Mouse (Mus musculus) kidney, postnatal 10 days (tissue): ENCODE results near the gene Zbtb7b.
A peak's percentile ranks its signal among the peaks of the same experiment; 100 is the strongest.
"Not testable (repeated sequence)": the region's sequence is repeated elsewhere in the genome, so short reads cannot be mapped to it uniquely, and the experiment has no call there.

Source experiments
- DNase-seq: peaks from one replicate; pipeline ENCODE4 v3.0.0; 2021; ENCODE audit warnings: mixed read lengths

Gene Zbtb7b

DNA sequence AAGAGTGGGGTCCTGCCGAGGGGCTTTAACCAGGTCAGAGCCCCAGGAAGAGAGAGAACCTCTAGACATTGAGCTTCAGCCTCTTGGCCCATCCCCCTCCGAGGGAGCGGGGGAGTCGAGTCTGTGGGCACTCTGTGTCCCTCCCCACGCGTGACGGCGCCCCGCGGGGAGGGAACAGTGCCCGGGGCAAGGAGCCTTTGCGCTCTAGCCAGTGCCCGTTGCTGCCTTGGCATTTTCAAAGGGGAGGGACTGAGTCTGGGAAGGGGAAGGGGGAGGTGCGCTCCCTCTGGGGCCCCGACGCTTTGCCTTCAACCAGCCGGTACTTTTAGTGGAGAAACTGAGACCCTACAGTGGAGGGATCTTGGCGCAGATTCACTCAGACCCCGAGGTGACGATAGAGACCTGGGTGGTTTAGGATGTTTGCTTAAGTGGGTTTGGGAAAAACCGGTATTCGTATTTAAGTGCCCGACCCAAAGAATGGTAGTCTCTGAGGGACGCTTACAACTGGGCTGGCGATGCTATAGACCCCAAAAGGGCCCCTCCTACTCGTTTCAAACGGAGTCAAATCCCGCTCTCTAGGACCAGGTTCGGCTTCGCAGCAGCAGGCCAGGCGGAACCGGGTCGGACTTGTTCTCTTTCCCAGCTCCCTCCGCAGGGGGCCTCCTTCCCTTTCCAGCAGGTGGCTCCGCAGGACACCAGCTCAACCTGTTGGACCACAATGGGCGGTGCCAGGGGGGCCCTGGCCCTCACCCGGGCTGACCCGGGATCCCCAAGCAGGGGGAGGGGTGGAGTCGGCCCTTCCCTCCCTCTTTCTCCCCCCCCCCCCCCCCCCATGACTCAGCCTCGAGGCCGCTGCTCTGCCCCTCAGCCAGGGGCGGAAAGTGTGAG, at the start of gene Zbtb7b:
Gene Zbtb7b, minus strand, starts transcription at position 771 of the 888 bp plus-strand sequence.
- DNase-seq, result peak; percentile 90

DNA sequence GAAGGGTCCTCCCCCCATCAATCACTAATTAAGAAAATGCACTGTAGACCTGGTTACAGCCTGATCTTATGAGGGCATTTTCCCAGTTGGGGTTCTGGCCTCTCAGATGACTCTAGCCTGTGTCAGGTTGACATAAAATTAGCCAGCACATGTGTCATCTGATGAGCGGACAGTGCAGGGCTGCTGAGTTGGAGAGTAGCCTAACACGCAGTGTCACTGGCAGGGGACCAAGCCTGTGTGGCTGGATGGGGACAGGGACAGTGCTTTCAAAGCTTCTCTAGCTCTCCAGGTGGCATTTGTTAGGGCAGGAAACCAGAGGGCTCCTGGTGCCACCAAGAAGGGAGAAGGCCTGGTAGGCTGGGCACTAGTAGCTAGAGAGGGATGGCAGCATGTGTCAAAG, 46.1 kb upstream of the Zbtb7b start:
- DNase-seq, result no peak

DNA sequence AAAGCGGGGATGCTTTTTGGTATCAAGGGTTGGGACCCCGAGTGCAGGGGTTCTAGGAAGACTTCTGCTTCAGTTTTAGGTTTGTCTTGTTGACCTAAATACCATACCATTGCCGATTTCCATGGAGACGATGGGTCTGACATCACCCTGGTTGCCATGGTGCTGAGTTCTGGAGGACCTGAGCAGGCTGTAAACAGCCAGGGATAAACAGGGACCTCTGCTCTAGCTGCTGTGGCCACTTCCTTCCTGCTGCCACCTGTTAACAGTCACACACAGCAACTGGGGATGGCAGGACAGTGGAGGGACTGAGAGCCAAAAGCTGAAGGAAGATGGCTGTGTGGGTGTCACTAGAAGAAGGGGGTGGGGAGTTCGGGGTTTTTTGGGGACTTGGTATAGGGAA, 42.7 kb upstream of the Zbtb7b start:
- DNase-seq, result peak; percentile 54

DNA sequence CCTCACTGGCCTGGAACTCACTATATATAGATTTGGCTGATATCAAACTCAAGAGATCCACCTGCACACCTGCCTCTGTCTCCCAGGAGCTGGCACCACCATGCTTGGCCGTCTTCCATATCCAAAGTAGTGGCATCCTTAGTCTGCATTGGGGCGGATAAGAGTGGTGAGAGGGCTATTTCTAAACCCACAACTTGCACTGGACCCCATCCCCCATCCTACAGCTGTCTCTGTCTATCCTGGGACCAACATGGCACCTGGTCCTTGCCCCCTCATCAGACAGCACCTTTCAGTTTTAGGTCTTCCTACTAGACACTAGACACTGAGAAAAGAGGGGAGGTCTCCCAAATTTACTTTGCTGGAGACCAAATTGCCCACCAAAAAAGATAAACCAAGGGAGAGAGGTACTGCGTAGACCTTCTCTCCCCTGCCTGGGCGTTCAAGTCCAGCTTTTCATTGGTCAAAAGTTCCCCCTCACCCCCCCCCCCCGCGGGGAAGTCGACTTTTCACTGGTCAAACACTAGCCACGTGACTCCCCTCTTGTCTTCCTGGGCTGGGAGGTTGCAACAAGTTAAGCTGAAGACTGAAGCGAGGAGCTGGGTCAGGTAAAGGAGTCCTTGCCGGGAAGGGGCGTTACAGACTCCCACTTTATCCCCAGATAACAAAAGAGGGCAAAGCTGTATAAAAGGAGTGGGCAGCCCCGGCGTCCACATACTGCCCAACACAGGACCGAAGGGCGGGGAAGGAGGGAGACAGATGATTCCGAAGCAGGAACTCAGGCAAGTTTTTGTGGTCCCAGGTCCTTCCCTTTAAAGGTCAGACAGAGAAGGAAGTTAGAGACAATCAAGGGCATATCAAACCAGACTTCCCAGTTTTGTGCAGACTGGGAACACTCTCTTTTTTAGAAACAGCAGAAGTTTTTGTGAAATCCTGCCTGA, 41.9 kb upstream of the Zbtb7b start, which contains the start of gene Pbxip1:
Gene Pbxip1, plus strand, starts transcription at position 531 of the 938 bp plus-strand sequence.
- DNase-seq, result peak; percentile 82

DNA sequence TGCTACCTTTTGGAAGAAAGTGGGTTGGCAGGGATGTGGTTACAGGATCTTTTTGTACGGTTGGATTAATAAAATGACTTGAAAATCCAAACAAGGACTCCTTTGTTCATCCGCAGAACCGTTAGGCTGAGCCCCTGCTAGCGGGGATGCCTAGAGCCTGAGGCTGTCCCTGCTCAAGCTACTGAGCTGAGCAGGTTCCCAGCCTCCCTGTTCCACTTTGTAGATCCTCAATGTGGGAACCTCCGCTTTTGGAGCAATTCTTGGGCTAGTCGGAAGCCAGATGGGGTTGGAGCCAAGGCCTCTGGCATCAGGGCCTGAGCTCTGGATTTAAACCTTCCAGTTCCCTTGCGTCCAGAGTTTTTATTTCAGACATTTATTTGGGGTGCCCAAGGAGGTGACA, 40.5 kb upstream of the Zbtb7b start:
- DNase-seq, result no peak

DNA sequence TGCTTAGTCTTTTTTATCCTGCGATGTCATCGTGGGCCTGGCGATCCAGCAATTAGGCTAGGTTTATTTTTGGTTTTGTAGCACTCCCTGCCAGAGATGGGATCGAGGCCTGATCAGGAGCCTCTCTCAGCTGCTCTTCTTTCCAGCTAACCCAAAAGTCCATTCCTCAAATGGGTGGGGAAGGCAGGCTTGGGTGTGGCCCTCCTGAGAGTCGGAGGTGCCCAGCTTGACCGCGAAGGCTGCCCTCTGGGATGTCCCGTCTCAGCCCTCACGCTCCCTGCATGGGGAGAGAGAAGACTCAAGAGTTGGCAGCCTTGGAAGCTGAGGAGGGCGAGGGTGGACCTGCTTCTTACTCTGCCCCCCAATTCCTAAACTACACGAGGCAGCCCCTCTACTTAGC, 40.0 kb upstream of the Zbtb7b start:
- no peak for DNase-seq

DNA sequence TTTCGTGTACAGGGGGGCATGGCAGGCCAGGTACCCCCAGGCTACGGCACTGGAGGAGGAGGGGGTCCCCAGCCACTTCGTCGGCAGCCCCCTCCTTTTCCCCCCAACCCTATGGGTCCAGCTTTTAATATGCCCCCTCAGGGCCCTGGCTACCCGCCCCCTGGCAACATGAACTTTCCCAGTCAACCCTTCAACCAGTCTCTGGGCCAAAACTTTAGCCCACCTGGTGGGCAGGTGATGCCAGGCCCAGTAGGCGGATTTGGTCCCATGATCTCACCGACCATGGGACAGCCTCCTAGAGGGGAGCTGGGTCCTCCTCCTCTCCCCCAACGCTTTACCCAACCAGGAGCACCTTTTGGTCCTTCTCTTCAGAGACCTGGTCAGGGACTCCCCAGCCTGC, 38.0 kb upstream of the Zbtb7b start:
- no peak for DNase-seq

DNA sequence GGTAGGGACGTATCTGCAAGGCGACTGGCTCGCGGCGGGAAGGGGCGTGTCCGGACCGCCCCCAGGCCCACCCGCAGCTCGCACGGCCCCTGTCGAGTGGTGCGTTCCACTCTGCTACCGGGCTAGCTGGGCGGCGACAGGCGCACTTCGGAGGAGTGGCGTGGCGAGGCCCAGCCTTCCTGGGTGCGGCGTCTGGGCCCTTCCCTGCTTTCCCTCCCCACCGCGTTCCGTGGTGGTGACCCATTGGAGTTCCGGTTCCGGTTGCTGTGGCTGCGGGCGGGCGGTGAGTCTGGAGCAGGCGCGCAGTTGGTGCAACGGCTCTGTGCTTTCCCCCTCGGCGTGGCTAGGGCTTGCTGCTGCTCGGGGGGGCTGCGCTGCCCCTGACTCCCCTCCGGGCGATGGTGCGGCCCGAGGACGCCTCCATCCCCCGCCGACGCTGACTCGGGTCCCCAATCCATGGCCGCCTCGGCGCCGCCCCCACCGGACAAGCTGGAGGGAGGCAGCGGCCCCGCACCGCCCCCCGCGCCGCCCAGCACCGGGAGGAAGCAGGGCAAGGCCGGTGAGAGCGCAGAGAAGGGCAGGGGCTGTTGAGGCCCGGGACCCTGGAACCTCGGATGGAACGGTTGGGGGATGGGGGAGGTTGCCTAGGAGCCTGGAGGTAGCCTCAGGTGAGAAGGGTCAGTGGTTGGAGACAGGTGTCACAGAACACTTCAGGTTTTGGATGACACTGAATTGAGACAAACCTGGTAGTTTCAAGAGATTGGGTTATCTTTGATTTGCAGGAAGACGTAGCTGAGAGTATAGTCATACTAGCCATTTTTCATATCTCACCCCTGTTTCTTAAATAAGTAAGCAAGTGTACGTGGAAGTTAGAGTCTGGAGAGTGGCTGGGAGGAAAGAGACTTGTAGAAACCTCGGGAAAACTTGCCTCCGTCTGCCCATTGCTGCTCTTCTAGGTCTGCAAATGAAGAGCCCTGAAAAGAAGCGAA, 35.9 kb upstream of the Zbtb7b start, which contains the start of gene Pygo2:
Gene Pygo2, plus strand, starts transcription at position 44 of the 989 bp plus-strand sequence.
- DNase-seq, result peak; percentile 97

DNA sequence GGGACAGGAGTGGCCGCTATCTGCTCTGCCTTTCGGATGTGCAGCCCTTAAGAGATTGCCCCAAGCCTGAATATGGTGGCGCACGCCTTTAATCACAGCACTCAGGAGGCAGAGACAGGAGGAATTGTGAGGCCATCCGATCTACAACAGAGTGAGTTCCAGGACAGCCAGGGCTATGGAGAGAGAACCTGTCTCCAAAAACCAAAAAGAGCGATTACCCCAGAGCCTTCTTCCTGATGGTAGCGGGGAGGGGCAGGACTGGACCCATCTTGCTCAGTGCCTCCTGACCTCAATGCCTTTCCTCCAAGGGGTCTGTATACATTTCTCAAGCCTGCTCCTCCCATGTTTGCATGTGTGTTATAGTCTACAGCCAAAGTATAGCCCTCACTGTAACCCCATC, 34.4 kb upstream of the Zbtb7b start:
- not testable (repeated sequence) for DNase-seq

DNA sequence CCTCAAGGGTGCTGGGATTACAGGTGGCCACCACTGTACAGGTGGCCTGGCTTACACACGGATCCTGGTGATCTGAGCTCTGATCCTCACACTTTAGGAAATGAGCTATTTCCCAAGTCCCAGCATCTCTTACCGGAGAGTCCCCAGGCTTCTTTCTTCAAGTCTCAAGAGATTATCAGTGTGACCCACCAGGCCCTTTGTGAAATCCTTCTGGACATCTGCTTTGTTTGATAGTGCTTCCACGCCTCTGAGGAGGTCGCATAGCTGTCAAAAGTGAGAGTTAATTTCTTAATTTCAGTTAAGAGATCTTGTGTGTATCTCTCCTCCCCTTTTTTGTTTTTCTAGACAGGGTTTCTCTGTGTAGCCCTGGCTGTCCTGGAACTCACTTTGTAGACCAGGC, 31.3 kb upstream of the Zbtb7b start:
- DNase-seq, result no peak

DNA sequence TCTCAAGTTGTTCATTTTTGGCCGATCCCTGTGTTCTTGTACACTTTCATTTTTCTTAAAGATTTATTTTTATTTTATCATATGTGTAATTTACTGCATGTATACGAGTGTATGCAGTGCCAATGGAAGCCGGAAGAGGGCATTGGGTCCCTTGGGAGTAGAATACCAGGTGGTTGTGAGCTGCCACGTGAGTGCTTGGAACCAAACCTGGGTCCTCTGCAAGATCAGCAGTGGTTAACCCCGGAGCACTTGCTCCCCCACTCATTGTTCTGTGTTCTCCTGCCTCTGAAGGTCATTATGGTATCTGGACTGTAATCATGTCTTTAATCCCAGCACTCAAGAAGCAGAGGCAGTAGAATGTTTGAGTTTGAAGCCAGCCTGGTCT, 30.6 kb upstream of the Zbtb7b start:
- no peak for DNase-seq

DNA sequence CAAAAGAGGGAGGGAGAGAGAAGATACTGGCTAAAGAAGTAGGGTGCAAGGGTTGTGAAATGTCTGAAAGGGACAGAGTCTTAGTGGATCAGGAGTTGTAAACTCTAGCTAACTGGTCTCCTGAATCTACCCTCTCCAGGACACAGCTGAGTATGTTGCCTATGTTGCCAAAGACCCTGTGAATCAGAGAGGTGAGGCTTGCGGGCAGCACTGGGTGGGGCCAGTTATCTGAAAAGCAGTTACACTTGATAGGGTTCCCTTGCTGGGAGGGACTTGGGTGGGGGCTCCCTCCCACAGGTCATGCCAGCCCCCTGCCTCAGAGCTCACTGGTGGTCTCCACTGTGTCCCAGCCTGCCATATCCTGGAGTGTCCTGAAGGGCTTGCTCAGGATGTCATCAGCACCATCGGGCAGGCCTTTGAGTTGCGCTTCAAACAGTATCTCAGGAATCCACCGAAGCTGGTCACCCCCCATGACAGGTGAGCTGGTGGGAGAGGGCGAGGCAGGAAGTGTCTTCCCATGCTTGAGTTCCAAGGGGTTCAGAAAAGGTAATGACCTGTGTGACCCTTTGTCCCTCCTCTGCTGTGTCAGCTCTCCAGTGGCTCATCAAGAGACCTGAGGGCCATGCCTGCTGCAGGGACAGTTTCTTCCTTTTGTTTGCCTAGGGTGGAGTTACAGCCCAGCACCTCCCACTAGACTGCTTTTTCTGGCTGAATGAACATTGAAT, 30.0 kb upstream of the Zbtb7b start:
- no peak for DNase-seq

DNA sequence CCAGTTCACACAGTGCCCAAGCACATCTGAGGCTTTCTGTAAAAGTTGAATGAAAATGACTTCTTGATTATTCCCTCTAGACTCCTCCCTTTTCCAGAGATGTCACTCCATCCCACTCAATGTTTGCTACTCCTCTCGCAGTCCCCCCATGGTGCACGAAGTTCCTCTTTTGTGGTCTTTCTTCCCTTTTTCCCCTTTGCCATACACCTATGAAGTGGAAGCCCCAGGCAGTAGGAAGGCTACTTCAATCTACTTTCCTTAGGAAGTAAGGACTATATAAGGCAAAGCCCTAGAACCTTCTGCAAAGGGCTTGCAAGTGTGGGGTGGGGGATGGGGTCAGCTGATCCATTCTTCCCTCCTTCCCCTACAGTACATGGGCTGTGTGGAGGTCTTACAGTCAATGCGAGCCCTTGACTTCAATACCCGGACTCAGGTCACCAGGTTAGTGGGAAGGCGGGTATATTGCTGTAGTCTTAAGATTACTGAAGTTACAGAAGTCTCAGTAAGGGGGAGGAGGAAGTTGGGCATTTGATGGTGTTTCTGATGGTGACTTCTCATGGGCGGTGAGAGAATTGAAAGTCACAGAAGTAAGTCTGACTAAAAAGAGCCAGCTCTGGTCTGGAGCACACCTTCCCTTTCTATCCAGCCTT, 28.1 kb upstream of the Zbtb7b start:
- no peak for DNase-seq

DNA sequence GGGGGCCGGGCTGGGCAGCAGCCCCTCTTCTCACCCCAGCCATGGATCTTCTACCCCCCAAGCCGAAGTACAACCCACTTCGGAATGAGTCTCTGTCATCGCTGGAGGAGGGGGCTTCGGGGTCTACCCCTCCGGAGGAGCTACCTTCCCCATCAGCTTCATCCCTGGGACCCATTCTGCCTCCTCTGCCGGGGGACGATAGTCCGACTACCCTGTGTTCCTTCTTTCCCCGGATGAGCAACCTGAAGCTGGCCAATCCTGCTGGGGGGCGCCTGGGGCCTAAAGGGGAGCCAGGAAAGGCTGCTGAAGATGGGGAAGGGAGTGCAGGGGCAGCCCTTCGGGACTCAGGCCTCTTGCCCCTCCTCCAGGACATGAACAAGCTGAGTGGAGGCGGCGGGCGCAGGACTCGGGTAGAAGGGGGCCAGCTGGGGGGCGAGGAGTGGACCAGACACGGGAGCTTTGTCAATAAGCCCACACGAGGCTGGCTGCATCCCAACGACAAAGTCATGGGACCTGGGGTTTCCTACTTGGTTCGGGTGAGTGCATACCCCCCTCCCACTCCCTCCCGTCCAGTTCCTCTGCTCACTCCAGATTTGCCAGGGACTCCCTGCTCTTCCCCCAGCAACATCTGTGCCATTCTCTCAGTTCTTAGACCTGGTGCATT, 27.4 kb upstream of the Zbtb7b start:
- peak; percentile 65 for DNase-seq

DNA sequence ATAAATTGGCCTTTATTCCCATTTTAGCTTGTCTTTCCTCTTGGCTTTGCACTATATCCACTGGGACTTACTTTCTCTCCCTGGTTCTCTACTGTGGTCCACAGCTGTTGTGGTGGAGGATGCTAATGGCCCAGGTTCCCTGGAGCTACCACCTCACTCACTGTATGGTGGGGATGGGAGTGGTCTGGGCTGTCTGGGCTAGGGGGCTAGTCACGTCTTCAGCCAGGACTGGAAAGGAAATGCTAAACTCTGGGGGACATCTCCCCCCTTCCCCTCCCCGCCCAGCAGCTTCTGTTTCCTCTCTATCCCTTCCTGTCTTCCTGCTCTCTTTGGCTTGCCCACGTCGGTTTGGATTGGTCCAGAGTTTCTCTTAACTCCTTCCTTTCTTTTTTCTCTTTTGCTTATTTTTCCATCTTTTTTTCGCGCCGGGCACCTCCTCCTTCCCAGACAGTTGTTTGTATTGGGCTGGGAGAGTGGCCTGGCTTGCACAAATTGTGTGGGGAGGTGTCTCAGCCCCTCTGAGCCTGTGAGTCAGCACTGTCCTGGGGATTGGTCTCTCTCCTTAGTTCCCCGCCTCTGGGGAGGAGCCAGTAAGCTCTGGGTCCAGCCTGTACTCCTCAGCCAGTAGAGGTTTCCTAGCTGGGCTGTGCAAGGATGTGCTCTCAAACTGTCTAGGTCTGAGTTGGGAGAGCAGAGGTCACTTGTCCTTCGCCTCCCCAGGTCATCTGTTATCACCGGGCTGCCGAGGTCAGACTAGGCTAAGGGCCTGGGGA, 26.6 kb upstream of the Zbtb7b start:
- peak; percentile 88 for DNase-seq

DNA sequence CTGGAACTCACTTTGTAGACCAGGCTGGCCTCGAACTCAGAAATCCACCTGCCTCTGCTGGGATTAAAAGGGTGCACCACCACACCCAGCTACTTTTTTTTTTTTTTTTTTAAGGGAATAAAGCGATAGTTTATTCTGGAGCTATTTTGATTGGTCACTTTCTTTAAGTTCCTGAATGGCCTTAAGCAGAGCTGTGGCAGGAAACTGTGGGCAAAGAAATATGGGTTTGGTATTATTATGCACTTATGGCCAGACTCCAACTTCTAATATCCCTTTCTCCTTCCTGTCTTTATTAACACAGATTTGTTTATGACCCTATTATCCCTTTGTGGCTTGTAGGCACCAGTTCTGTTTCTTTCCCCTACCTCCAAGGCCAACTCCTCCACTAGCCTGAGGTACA, 25.8 kb upstream of the Zbtb7b start:
- no peak for DNase-seq

DNA sequence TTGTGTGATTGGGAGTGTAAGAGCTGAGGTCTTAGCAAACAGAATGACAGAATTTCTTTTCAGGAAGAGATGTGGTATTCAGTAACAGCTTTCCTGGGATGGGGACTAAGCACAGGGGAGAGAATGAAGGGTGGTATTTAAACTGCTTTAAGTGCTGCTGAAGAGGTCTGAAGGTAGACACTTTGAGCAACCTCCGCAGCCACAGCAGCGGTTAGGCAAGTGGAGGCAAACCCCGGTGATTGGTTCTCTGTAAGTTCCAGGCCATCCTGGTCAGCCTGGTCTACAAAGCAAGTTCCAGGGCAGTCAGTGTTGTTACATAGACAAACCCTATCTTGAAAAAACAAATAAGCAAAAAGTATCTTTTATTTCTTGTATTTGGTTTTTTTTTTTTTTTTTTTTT, 25.4 kb upstream of the Zbtb7b start:
- DNase-seq, result no peak

DNA sequence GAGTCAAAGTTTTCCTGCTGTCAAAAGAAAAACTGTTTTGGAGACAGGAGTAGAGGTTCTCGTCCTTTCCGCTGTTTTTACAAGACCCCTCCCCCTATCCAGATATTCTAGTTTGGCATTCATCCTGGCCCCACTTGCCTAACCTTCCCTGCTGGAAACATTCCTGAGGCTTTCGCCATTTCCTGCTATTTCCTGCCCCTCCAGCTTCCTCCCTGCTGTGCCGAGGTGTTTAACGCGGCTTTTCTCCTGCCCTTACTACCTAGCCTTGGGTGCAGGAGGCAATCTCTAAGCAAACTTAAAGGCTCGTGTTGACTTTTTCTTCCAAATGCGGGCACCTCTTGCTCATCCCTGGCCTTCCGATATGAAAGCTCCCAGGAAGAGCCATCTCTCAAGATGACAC, 25.0 kb upstream of the Zbtb7b start:
- DNase-seq, result peak; percentile 77

DNA sequence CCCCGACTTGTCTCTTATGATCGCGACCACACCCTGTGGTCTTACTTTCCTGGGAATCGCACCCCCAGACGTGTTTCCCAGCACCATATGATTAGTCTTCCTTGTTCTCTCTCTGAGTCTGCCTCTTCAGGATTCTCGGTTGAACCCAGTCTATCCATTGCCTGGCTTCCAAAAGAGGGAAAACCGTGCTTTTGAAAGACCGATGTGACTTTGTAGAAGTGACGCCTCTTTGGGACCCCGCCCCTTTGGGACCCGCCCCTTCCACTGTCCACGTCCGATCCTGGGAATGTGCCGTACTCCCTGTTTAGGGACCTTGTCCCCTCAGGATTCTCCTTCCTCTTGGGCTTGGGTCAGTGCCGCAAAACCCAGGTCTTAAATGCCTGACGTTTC, 24.3 kb upstream of the Zbtb7b start:
- DNase-seq, result peak; percentile 94
